Mouse (Mus musculus) heart, postnatal 0 days (tissue): ENCODE measurements around the gene Slc43a2.

Experiments used
- CTCF ChIP-seq: IDR thresholded peaks from 2 replicates; pipeline ENCODE4 v1.5.1; 2016; ENCODE audit warnings: antibody characterized with exemption, control low read depth, low read depth
- EP300 ChIP-seq: IDR thresholded peaks from 2 replicates; pipeline ENCODE4 v1.6.1; 2016; ENCODE audit warnings: antibody characterized with exemption, low read depth

- TF ChIP-seq EP300: no peak
- TF ChIP-seq CTCF: no peak
Measured at GRCm38 (mm10) chr11:75604826-75605225, 73.3 kb downstream of the Slc43a2 start.
